Mouse (Mus musculus) embryonic facial prominence, embryonic 10.5 days (tissue): ENCODE measurements around the gene Gm47289. TPM values are rescaled to one million over a fixed set of nuclear protein-coding genes. Genes with fewer than 3 reads are reported as not detected.
A peak's percentile ranks its signal among the peaks of the same experiment; 100 is the strongest.

Source experiments
- DNase-seq: peaks from one replicate; pipeline ENCODE4 v3.0.0-alpha.2; 2017; ENCODE audit warnings: low spot score
- H3K27ac ChIP-seq: fragments of 300-500 bp; sonication (generic); replicated peaks from 2 replicates; pipeline ENCODE4 v1.5.1; 2016; ENCODE audit warnings: mild to moderate bottlenecking
- H3K27me3 ChIP-seq: fragments of 300-500 bp; sonication (generic); replicated peaks from 2 replicates; pipeline ENCODE4 v1.6.1; 2016; ENCODE audit warnings: low read depth, mild to moderate bottlenecking; ENCODE audit not compliant: poor library complexity, severe bottlenecking
- H3K36me3 ChIP-seq: fragments of 300-500 bp; sonication (generic); replicated peaks from 2 replicates; pipeline ENCODE4 v1.6.1; 2016; ENCODE audit warnings: mild to moderate bottlenecking, moderate library complexity
- H3K4me1 ChIP-seq: fragments of 300-500 bp; sonication (generic); 2 replicates; pipeline ENCODE4 v1.6.1; 2016
- H3K4me3 ChIP-seq: fragments of 300-500 bp; sonication (generic); 2 replicates; pipeline ENCODE4 v1.5.1; 2016; ENCODE audit warnings: mild to moderate bottlenecking, moderate library complexity
- H3K9me3 ChIP-seq: fragments of 300-500 bp; sonication (generic); 2 replicates; pipeline ENCODE4 v1.6.1; 2016; ENCODE audit warnings: mild to moderate bottlenecking
- WGBS: fragments of 180-500 bp; shearing (Covaris S2); methylation state at CpG from one replicate; pipeline ENCODE4 v1.1.7; 2016; 5-methylcytosine and 5-hydroxymethylcytosine counted together
- polyA plus RNA-seq: library from polyadenylated mRNA; unstranded; fragments of >200 nt; fragmentation: Nextera tagmentation; extraction: Ambion mirVana; gene quantifications from 2 replicates; pipeline ENCODE4 v1.2.1, GENCODE M21; 2016

Gm47289 gene
- polyA plus RNA-seq, 1 experiment from 2014 or later, result not detected

GRCm38 (mm10) chr9:119179292-119179691, 20.3 kb downstream of the Gm47289 start:
- Histone ChIP-seq H3K36me3 (no peaks in the 10 kb centered on the region), H3K9me3 (no peaks in the 10 kb centered on the region), H3K27me3 (no peaks in the 10 kb centered on the region), H3K27ac (no peak overlapping the region), H3K4me1 (peaks cover 20% of the 10 kb centered on the region; the same call in 1 of the 2 replicates), H3K4me3 (no peak overlapping the region)
- WGBS, result 87% methylated on average over 11 of the region's 11 CpGs
- DNase-seq, result no peak

GRCm38 (mm10) chr9:119181241-119181728, 22.3 kb downstream of the Gm47289 start:
- DNase-seq, result no peak
- H3K36me3 ChIP-seq, result no peaks in the 10 kb centered on the region
- no peak overlapping the region for H3K4me3 ChIP-seq
- H3K4me1 ChIP-seq, result peaks cover 20% of the 10 kb centered on the region; the same call in 1 of the 2 replicates
- no peaks in the 10 kb centered on the region for H3K27me3 ChIP-seq
- 60% methylated on average over 3 of the region's 3 CpGs for WGBS
- no peak overlapping the region for H3K27ac ChIP-seq
- no peaks in the 10 kb centered on the region for H3K9me3 ChIP-seq

GRCm38 (mm10) chr9:119192202-119192990, 33.4 kb downstream of the Gm47289 start:
- 35% methylated on average over 11 of the region's 11 CpGs for WGBS
- DNase-seq, result peak; percentile 60

GRCm38 (mm10) chr9:119199151-119199861, 40.3 kb downstream of the Gm47289 start:
- Histone ChIP-seq H3K4me3 (no peak overlapping the region), H3K9me3 (no peaks in the 10 kb centered on the region; the same call in 1 of the 2 replicates), H3K27ac (no peak overlapping the region), H3K36me3 (no peaks in the 10 kb centered on the region), H3K27me3 (no peaks in the 10 kb centered on the region), H3K4me1 (peaks cover 12% of the 10 kb centered on the region)
- WGBS, result 77% methylated on average over 10 of the region's 10 CpGs
- peak; percentile 25 for DNase-seq

More at GRCm38 (mm10) chr9:119192202-119192990, 33.4 kb downstream of the Gm47289 start:
- Histone ChIP-seq H3K36me3 (no peaks in the 10 kb centered on the region), H3K27me3 (no peaks in the 10 kb centered on the region), H3K4me1 (no peaks in the 10 kb centered on the region), H3K9me3 (no peaks in the 10 kb centered on the region), H3K4me3 (no peak overlapping the region), H3K27ac (no peak overlapping the region)

- H3K4me1 ChIP-seq, result peaks cover 12% of the 10 kb centered on the region
- H3K4me3 ChIP-seq, result no peak overlapping the region
- DNase-seq, result no peak
- WGBS, result 88% methylated on average over 5 of the region's 5 CpGs
- H3K27ac ChIP-seq, result no peak overlapping the region
- no peaks in the 10 kb centered on the region for H3K27me3 ChIP-seq
- H3K9me3 ChIP-seq, result peaks cover 3% of the 10 kb centered on the region
- H3K36me3 ChIP-seq, result no peaks in the 10 kb centered on the region
Measured at GRCm38 (mm10) chr9:119201653-119202052, 42.7 kb downstream of the Gm47289 start.

- DNase-seq, result no peak
Measured at GRCm38 (mm10) chr9:119203617-119204016, 44.7 kb downstream of the Gm47289 start.

GRCm38 (mm10) chr9:119205756-119206155, 46.8 kb downstream of the Gm47289 start:
- no peak for DNase-seq
- no peaks in the 10 kb centered on the region for H3K36me3 ChIP-seq
- 91% methylated on average over 5 of the region's 5 CpGs for WGBS
- H3K4me3 ChIP-seq, result no peak overlapping the region
- H3K27me3 ChIP-seq, result no peaks in the 10 kb centered on the region
- H3K27ac ChIP-seq, result no peak overlapping the region
- no peaks in the 10 kb centered on the region for H3K4me1 ChIP-seq
- H3K9me3 ChIP-seq, result peaks cover 3% of the 10 kb centered on the region

More at GRCm38 (mm10) chr9:119203617-119204016, 44.7 kb downstream of the Gm47289 start:
- Histone ChIP-seq H3K9me3 (peaks cover 3% of the 10 kb centered on the region), H3K4me3 (no peak overlapping the region), H3K27me3 (no peaks in the 10 kb centered on the region), H3K27ac (no peak overlapping the region), H3K36me3 (no peaks in the 10 kb centered on the region), H3K4me1 (peaks cover 7% of the 10 kb centered on the region)
- WGBS, result 96% methylated on average over 9 of the region's 9 CpGs

GRCm38 (mm10) chr9:119206666-119207065, 47.7 kb downstream of the Gm47289 start:
- H3K4me1 ChIP-seq, result no peaks in the 10 kb centered on the region
- no peaks in the 10 kb centered on the region for H3K36me3 ChIP-seq
- H3K9me3 ChIP-seq, result peaks cover 3% of the 10 kb centered on the region
- H3K27ac ChIP-seq, result no peak overlapping the region
- WGBS, result 86% methylated on average over 2 of the region's 2 CpGs
- no peak for DNase-seq
- no peak overlapping the region for H3K4me3 ChIP-seq
- H3K27me3 ChIP-seq, result no peaks in the 10 kb centered on the region

GRCm38 (mm10) chr9:119207113-119207512, 48.2 kb downstream of the Gm47289 start:
- no peak for DNase-seq
- Histone ChIP-seq H3K27ac (no peak overlapping the region), H3K27me3 (no peaks in the 10 kb centered on the region), H3K4me1 (no peaks in the 10 kb centered on the region), H3K9me3 (peaks cover 3% of the 10 kb centered on the region), H3K4me3 (no peak overlapping the region), H3K36me3 (no peaks in the 10 kb centered on the region)
- WGBS, result 77% methylated on average over 4 of the region's 4 CpGs

- Histone ChIP-seq H3K4me1 (no peaks in the 10 kb centered on the region), H3K36me3 (no peaks in the 10 kb centered on the region), H3K27ac (no peak within 1 kb of the TSS), H3K27me3 (no peaks in the 10 kb centered on the region), H3K9me3 (peaks cover 6% of the 10 kb centered on the region), H3K4me3 (no peak within 1 kb of the TSS)
- WGBS, result 93% methylated on average over 4 of the region's 4 CpGs
- DNase-seq, result no peak
Measured at GRCm38 (mm10) chr9:119208998-119209397, 50.0 kb downstream of the Gm47289 start, which contains the start of gene Slc22a13. Slc22a13 (minus strand) TSS chr9:119209098.
